Mouse (Mus musculus) ovary, postnatal 36 days (tissue): ENCODE measurements at regions not wholly inside any gene's neighbourhood (a gene's known extent, or its start where the extent isn't known, plus 50 kb on each side); places are given as distances from the start of the nearest gene placed in this dataset.

Source experiments
- DNase-seq: peaks from one replicate; pipeline ENCODE4 v3.0.0; 2022; ENCODE audit warnings: low spot score, mixed read lengths

- DNase-seq: no peak
Observed at GRCm38 (mm10) chr9:61627801-61628574, 255.8 kb downstream of the Tle3 start.

- no peak for DNase-seq
Observed at GRCm38 (mm10) chr9:61622933-61623332, 250.8 kb downstream of the Tle3 start.

DNA sequence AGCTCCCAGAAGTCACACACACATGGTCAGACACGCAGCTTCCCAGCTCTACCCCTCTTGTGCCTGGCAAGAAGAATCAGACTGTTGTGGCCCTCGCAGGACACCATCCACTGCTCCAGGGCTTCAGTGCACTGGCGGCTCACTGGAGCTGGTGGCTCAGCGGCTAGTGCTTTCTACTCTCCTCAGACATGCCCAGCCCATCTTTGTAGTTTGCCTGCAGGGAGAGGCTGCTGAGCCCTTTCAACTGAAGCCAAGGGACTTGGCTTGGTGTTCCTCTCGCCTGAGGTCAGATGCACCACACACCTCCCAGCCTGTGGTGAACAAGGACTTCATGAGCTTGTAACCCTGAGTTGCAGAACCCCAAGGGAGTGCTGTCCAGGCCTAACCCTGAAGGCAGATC lies 249.8 kb downstream of the Tle3 start:
- no peak for DNase-seq

DNA sequence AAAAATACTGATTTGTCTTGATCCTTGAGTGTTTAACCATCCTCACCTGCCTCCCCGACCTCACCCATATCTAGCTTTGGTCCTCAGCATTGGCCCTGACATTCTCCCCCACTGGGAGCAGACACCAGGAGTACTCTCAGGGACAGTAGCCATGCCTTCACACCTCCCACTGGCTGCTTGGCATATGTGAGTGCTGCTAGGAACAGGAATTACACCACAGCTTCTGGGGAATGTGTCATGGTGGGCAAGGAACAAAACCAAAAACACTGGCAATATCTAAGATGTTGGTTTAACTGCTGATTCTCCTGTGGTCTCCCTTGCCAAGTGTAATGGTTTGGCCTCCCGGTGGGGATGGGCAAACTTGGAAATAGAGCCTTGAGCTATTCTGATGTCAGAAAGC lies 248.6 kb downstream of the Tle3 start:
- no peak for DNase-seq

DNA sequence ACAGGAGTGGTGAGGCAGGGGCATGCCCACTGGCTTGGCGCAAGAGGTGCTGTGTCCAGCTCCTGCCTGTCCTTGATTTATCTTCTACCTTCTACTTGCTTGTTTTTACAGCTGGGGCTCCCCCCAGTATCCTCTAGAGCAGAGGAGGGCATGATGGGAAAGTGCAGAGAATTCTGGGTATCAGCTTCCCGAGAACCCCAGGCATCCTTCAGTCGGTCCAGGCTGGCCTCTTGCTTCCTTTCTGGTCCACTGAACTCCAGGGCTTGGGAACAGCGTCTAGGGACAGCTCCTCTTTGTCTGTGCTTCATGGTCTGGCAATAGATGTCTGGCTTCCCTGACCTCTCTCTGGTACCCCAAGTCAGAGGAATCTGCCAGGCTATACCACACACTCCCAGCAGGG lies 247.9 kb downstream of the Tle3 start:
- no peak for DNase-seq

DNA sequence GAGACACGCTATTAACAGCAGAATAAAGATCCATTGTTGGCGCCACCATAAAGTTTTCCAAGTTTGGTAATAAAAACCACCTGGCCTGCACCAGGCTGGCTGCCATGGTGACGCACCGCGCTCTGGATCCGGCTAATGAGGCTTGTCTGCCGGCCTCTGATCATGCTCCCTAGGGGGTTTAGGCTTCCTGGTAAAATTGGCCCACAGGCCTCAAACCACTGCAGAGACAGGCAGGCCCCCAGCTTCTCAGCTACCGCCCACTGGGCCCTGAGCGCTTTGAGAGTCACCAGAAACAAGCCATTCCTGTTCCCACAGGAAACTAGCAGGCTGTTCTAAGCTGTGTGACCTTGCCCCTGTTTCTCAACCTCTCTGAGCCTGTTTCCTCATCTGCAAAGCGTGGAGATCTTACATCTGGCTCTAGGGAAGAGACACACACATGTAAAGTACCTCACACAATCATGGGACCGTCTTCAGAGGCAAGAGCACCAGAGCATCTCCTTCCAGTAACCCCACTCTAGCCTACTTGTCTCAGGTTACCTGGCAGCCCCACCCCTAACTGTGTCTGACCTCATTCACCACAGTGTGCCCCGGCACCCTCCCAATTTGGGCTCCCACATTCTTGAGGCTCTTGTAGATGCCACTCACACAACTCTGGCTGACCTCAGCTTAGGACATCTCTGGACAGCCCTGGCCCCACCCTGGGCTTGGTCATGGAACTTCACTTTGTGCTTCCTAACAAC lies 246.5 kb downstream of the Tle3 start:
- DNase-seq: no peak

DNA sequence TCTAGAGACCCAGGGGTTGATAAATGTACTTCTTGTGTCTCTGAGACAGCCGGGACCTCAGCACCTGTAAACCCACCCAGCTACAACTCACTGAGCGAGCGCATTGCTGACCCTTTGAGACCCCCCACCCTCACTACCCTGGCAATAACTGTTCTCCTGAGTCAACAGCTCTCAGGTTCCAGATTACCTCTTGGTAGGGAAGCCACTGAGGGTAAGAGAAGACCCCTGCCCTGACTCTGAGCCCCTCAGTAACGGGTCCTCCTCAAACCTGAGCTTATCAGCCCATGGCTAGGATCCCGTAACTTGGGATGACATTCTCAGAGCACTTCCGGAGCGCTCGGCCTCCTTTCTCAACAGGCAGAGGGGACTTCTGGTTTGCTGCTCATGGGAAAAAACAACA lies 245.8 kb downstream of the Tle3 start:
- no peak for DNase-seq

DNA sequence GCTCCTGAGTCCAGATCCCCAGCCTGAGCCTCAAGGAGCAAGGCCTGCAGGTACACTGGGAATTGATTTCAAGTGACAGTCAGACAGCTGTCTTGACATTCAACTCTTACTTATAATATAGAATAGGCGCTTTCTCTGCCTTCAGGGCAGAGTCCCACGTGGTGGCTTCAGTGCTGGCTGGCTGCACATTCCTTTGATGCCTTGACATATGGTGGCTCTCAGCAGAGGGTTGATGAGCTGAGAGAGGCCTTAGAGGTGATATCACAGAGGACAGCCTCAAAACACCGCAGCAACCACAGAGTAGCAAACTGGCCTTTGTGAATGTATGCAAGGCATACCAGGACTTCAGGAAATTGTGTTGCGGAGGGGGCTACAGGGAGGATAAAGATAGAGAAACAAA lies 243.4 kb downstream of the Tle3 start:
- no peak for DNase-seq

GRCm38 (mm10) chr9:61607576-61607975 lies 235.4 kb downstream of the Tle3 start:
- DNase-seq: no peak

GRCm38 (mm10) chr9:61602353-61602978 lies 230.3 kb downstream of the Tle3 start:
- DNase-seq: no peak

DNA sequence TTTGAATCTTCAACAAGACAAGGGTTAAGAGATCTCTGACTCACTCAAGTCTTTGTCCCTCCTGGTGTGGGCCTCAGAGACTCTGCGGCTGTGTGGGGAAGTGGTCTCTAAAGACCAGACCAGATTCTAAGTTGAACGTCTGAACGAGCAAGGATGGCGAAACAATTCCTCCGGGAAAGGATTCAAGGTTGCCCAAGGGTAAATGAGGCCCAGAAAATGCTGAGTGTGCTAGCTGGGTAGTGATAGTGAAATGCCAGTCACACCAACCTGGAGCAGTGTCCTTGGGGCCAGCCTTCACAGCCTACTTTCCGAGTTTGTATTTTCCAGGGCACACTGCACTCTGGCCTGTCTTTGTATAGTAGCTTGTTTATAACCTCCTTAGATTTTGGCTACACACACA lies 229.7 kb downstream of the Tle3 start:
- DNase-seq: peak; percentile 36

GRCm38 (mm10) chr9:61597287-61597686 lies 225.1 kb downstream of the Tle3 start:
- no peak for DNase-seq

GRCm38 (mm10) chr9:61596410-61597108 lies 224.4 kb downstream of the Tle3 start:
- no peak for DNase-seq

DNA sequence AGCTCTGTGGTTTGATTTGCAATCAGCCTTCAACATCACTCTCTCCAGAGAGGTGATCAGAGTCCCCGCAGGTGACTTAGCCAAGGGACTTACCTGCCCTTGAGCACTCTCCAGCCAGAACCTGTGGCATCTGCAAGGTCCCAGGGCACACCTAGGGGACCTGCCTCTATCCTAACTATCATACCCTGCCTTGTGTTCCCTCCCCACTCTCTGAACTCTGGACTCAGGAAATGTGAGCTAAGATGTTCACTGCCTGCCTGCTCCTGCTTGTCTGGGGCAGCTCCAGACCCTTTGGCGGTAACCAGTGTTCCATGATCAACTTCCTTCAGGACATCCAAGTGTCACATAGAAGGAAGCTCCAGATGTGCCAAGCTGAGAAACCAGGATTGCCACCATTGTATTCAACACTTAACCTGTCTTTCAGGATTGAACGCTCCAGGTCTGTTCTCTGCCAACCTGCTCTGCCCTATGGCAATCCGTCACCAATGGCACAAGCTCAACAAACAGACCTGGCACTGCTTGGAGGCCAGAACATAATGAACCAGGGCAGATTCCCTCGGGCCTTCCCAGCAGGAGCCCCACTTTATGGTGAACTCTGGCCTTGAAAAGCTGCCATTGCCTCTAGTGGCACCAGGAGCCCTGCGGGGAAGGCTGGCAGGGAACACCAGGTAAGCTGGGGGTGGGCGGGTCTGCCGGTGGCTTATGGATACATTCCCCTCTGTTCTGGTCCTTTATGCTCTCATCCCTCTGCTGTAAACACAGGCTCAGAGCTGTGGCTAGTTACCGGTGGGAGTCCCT lies 223.2 kb downstream of the Tle3 start:
- DNase-seq: peak; percentile 11

- no peak for DNase-seq
Observed at GRCm38 (mm10) chr9:61593991-61594390, 221.8 kb downstream of the Tle3 start.

DNA sequence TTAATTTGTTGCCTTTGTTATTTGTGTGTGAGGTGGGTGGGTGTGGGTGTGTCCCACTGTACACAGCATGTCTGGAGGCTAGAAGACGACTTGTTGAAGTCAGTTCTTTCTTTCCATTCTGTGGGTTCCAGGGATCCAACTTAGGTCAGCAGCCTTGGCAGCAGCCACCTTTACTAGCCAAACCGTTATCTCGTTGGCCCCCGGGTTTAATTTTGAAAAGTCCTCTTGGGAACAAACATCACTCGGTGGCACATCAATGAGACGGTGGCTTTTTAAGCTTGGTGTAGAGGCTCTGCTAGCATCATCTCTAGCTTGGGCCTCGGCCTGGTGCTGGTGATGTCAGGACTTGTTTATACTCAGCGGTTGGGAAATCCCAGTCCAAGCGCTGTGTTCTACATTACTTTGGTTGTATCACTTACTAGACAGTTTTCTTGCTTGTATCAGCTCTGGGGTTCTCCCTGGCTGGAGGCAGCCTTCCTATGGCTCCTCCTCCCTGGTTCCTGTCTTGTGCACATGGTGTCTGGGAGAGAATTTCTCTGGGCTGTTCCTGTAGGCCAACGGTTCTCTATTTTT lies 217.6 kb downstream of the Tle3 start:
- no peak for DNase-seq

DNA sequence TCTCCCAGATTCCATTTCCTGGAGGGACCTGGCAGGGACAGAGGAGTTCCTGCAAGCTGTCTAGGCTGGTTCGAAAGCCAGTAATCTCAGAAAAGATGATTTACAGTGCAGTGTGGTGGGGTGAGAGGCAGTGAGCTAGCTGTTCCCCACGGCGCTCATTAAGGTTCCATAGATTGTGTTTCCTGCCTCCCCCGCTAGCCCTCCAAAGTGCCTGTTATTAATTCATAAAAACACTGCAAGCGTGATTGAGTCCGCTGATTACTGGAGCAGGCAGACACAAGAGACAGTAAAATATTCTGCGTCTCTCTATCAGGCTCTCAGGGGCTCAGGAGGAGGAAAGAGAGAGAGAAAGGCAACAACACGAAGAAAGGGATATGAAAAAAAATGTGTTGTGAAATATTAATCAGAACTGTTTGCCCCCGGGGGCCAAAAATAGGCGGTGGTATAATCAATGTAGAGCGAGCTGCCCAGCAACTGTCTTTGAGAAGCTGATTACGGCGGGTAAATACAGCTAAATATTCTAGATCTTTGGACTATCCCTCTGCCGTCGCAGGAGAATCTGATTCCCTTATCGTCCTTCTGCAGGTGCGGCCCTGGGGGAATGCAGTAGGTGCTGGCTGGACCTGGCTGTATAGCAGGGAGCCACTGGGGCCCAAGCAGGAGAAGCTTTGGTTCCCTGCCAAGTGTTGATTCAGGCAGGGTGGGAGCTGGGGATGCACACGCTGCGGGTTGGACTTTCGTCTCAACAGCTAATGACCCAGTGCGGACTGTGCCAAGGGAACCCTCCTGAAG lies 211.3 kb downstream of the Tle3 start:
- no peak for DNase-seq

- DNase-seq: no peak
Observed at GRCm38 (mm10) chr9:61581046-61581445, 208.9 kb downstream of the Tle3 start.

GRCm38 (mm10) chr9:61578255-61578654 lies 206.1 kb downstream of the Tle3 start:
- DNase-seq: no peak

- peak; percentile 17 for DNase-seq
Observed at GRCm38 (mm10) chr9:61573634-61574359, 201.6 kb downstream of the Tle3 start.
